Mouse (Mus musculus) telencephalon, adult 2 months (tissue): ENCODE measurements around the gene Nckap1.

ENCODE experiments used
- DNase-seq: peaks from one replicate; pipeline ENCODE4 v3.0.0-alpha.2; 2011; ENCODE audit warnings: low read depth, low spot score

The Nckap1 gene

DNA sequence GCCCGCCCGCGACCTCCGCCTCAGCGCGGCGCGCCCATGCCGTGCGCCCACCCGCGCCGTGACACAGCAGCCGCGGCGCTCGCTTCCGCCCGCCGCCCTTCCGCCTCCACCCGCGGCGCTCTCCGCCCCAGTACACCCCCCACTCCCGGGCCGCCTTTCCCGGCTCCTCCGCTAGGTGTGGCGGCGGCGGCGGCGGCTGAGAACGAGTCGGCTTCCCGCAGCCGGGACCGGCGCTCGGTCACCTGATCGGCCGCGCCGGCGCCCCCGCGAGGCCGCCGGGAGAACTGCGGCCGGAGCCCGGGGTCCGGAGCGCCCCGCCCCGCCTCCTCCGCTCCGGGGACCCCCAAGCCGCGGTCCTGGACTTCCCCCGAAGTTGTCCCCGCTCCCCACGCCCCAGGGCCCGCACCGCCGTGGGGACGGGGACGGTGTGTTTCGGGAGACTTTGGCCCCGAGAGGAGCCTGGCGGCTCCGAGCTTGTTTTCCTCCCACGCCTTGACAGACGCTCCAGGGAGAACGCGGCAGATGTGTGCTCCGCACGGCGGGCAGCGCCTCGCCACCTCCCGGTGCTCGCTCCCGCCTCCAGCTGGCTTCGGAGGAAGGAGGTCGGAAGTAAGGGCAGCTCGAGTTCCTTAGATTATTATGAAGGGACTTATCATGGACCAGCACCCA is at the start of gene Nckap1:
Gene Nckap1, minus strand, starts transcription at position 338 of the 669 bp plus-strand sequence.
- no peak for DNase-seq

DNA sequence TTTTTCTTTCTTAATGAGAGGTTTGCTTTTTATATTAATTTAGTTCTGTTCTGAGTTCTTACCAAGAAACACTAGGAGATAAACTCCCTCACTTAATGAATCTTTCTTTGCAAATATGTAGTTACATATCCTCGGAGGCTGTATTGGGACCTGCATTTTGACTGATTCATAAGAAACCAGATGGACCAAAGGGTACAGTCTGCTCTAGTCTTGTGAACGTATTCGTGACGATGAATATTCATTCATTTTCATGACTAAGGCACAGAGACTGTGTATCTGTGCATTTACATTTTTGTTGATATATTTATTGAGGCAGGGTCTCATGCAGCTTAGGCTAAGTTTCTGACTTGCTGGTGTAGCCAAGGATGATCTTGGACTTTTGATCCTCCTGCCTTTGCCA is 43.3 kb upstream of the Nckap1 start:
- DNase-seq = no peak

DNA sequence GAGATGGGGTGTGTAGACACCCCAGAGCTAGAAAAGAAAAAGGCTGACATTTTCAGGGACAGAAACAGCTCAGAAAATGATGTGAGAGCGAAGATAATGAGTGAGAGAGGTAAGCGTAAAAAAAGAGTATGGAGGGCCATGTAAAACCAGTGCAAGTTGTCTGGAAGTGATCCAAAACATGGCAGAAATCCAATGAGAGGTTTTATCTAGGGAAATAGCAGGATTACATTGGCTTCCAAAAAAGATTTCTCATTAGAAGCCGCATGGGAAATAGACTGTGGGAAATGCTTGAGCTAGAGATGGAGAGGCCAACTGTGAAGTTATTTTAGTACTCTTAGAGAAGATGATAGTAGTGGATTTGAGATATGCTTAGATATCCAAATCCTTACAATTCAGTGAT is 40.7 kb upstream of the Nckap1 start:
- no peak for DNase-seq

DNA sequence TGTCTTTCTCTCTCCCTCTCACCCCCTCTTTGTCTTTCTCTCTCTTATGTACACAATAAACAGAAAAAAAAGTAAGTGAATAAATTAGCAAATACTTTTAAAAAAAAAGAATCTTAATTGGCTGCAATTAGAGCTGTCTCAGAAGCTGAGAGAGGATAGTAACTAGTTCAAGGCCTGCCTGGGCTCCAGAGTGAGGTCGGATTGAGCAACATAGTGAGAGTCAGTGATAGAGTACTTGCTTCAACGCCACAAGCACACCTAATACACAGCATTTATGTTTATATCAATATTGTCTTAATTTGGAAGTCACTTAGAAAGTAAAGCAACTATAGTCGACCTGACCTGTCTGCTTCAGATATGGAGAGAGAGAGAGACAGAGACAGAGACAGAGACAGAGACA is 37.8 kb upstream of the Nckap1 start:
- DNase-seq = no peak

DNA sequence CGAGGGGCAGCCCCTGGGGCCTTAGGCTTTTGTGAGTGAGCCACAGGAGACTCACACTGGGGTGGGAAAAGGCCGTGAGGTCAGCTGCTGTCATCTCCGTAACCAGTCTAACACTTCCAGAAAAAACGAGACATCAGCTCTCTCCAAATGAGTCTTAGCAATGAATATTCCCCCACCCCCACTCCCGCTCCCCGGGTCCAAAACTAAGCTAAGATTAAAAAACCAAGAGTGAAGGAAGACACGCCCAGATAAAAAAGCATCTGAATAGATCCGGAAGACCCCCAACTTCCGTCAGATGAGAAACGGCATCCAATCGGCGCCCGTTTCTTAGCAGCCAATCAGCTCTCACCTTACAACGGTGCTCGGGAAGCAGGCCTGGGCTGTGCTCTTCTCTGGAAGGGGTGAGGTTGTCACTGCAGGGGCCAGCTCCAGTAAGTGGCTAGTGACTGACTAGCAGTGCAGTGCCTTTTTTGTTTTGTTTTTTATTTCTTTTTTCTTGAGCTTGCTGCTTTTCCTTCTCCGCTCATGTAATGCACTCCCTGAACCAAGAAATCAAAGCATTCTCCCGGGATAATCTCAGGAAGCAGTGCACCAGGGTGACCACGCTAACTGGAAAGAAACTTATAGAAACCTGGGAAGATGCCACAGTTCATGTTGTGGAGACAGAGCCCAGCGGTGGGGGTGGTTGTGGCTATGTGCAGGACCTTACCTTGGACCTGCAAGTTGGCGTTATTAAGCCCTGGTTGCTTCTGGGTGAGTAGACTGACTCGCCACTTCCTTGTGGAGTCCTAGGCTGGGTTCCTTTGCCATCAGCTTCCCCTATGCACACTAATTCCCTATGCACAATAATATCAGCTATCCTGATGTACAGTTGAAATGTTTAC is 35.9 kb upstream of the Nckap1 start, which contains the start of the genes Dusp19 and Nup35:
Gene Dusp19, plus strand, starts transcription at position 192 of the 884 bp plus-strand sequence.
Gene Nup35, plus strand, starts transcription at position 383 of the 884 bp plus-strand sequence.
- DNase-seq = peak; percentile 94

DNA sequence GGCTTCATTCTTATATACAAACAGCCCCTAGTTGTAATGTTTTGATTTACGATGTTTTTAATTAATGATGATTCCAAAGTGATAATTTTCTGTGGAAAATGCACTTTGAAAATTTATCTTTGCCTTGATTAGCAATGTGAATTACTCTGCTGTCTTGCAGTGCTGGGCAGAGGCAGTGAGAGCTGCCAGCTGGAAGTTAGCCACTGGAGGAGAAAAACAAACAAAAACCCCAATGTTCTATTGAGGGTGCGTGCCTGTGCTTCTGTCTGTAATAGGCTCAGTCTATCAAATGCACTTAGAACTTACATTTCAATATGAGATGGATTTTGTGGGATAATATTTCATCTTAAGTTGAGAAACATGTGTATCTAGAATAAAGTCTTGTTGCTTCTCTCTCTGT is 31.6 kb upstream of the Nckap1 start:
- DNase-seq = peak; percentile 68

DNA sequence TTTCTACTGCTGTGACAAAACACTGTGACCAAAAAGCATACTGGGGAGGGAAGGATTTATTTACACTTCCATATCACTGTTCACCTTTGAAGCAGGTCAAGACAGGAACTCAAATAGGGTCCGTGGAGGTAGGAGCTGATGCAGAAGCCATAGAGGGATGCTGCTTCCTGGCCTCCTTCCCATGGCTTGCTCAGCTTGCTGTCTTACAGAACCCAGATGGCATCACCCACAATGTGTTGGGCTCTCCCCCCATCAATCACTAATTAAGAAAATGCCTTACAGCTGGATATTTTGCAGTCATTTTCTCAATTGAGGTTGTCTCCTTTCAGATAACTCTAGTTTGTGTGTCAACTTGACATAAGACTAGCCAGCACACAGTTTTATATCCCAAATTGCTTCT is 31.1 kb upstream of the Nckap1 start:
- DNase-seq = no peak

DNA sequence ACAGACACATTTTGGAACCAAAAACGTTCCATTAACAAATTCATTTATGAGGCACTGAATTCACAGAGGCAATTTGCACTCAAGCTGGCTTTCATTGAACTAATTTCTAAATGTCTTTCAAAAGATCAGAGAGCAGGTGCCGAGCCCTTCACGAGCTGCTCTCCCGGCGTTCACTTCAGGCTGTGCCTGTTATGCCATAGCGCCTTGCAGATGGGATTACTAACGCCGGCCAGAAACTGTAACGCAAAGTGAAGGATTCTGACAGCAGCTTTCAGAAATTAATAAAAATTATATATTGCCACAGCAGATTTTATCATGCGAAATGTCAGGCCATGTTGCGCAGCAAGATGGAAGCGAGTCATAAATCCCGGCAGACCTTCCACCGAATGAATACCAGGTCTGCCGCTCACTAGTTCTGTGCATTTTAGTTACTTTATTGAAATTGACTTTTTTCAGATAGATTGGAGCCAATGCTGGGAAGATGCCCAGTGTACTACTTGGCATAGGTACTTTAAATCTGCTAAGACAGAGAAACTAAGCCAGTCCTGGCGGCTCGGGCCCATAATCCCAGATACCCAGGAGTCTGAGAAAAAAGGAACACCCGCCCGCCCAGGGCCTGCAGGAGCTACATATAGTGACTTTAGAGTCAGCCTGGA is 22.7 kb upstream of the Nckap1 start:
- no peak for DNase-seq

DNA sequence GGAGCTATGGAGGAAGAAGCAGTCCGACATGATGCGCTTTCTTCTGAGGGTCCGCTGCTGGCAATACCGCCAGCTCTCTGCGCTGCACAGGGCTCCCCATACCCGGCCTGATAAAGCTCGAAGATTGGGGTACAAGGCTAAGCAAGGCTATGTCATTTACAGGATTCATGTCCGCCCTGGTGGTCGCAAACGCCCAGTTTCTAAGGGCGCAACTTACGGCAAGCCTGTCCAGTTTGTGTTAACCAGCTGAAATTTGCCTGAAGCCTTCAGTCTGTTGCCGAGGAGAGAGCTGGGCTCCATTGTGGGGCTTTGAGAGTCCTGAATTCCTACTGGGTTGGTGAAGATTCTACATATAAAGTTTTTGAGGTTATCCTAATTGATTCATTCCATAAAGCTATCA is 21.6 kb upstream of the Nckap1 start:
- DNase-seq = no peak

DNA sequence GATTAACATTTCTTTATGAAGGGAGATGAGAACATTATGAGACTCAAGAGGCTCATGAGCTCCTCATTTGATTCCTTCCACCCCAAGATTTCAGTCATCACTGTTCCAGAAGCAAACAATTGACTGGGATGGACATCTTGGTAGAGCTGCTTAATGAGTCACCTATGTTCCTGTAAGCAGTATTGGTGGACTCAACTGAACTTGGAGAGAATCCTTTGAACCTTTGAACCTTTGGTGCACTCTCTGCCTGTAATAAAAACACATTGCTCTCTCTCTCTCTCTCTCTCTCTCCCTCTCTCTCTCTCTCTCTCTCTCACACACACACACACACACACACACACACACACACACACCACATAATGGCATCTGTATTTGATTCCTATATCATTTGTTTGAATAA is 19.4 kb upstream of the Nckap1 start:
- DNase-seq = no peak

DNA sequence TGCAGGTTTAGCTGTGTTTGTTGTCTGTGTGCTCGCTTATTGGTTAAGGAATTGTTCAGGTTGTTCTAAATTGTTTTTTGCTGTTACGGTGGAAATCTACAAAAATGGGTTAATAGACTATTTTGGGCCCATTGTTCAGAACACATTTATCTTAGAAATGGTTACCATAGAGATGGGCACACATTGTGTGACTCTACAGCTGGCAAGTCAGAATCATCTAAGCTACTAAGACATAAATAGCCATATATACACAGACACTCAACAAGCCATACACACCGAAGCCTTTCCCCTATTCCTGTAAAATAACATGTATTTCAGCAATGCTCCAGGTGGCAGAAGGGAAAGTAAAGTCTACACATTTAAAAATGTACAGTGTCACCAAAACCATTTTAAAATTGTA is 18.7 kb upstream of the Nckap1 start:
- DNase-seq = no peak

DNA sequence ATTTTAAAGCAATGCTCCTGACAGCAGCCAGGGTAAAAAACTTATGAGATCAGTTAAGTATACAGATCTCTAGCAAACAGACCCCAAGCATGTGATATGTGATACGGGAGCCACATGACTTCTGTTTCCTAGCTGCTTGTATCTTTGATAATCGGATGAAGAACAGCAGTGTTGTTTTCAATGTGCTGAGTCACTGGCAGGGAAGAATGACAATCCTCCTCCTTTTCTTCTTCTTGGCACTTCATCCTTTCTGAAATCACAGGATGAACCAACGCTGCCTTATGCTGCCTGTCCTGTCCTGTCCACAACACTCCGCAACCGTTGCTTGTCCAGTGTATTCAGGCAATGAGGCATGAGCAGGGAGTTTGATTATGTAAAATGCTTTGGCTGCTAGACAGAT is 15.8 kb upstream of the Nckap1 start:
- no peak for DNase-seq

DNA sequence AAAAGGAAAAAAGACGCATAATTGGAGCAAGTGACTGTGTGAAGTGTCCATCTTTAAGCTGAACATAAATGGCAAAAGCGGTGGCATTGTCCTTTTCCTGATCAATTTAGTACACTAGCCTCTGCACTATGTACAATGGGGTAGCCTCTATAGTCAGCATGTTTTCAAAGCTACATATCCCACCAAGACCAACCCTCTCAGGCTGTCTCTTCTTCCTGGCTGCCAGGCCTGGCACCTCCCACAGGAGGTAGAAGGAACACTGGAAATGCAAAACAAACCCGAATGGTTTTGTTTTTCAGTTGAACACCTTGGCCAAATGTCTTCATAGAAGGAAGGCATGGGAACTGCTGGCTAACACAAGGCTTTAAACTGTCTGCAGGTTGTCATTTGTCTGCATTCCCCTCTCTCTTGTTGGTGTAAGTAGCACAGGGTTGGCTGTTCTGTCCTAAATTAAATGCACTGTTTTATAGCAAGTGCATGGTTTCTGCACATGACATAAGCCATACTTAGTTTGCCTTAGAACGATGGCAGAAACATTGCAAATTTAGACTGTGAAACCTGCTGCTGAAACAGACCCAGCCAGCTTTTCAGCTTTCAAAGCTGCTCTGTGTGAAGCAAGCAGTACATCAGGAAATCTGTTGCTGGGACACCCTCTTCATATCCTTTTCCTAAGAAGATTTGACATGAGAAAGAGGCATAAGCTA is 13.2 kb upstream of the Nckap1 start:
- peak; percentile 88 for DNase-seq

DNA sequence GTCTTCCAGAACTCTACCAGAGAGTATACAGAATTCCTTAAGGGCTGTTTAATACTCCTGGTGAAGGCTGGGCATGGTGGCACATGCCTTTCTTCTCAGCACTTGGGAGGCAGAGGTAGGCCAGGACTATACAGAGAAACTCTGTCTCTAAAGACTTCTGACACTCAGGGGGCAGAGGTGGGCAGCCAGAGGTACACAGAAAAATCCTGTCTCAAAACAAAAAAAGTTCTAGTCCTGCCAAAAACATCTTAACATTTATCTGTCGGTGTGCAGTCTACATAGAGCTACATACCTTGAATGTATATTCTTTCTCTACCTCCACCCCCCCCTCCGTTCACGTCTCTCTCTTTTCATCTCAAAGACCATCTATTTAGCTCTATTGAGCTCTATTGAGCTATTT is 1.2 kb upstream of the Nckap1 start:
- no peak for DNase-seq

DNA sequence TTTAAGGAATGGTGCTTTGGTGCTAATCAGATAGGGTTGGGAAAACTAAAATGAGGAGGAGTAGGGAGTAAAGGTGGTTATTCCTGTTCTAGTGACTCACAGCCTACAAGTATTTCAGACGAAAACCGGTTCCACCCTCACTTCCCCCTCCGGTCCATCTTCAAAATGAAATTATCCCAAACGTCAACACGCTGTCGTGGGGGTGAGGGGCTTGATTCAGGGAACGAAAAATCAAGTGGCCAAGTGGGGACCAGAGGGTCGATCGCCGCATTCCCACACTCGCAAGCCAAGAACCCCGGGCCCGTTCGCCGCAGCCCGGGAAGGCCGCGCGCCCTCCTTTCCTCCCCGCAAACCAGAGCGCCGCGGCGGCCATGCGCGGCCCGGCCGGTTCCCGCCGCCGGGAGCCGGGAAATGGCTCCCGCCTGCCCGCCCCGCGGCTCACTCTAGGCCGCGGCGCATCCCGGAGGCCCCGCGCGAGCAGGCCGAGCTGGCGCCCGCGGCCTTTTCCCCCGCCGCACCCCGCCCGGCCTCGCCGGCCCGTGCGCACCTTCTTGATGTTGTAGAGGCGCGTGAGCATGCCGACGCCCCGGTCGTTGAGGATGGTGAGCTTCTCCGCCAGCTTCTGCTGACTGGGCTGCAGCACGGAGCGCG is 744 bp downstream of the Nckap1 start:
- no peak for DNase-seq

DNA sequence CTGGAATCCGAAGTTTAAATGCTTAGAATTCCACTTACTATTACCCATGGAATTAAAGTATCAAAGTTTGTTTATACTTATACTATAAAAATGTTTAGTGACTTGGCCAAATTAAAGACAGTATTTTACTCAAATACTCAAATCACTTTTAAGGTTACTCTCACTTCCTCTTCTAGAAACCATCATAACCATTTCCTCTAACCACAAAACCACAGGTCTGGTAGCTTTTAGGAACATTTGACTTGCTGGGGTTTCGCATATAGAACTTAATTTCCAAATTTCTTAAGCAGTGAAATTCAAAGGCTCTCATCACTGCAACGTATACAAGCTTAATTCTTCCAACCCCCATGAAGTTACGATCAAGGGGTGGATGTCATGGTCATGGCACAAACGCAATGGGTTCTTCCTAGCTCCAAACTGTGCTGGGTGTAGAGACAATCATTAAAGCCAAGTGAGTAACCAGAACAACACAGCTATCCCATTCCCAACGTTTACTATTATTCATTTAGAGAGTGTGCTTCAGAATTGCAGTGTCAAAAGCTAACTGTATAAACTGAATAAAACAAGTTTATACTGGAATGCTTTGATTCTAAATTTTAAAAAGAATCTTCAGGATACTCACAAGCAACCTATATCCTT is 1.8 kb downstream of the Nckap1 start:
- no peak for DNase-seq

DNA sequence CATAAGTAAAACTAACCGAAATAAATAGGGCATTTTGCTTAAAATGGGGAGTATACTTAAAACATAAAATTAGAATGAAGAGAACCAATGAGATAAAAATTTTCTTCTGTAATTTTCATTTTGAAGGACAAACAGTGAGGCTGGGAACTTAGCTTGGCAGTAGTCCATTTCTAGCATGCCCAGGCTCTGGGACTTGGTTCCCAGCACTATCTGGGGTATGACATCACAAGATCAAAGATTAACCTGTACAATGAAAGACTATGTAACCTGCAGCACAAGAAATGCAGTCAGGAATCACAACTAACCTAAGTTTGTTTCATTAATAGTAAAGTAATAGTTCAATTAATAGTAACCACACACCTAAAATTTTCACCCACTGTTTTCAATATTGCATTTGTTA is 3.9 kb downstream of the Nckap1 start:
- no peak for DNase-seq

DNA sequence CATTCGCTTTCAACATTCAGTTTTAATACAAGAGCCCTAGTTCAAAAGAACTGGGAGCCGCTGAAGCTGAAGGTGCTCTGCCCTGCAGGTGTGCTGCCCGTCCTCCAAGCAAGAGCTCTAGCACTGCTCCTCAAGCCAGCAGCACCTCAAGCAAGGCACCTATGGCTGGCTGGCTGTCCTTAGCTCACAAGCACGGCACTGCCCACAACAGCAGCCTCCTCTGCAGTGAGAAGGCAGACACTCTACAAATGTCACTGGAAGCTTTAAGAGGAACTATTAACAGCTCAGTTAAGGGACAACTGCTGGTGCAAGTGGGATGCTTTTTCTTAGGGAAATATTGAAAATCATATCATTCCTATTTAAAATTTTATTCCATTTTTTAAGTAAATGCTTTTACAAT is 10.5 kb downstream of the Nckap1 start:
- DNase-seq = no peak

DNA sequence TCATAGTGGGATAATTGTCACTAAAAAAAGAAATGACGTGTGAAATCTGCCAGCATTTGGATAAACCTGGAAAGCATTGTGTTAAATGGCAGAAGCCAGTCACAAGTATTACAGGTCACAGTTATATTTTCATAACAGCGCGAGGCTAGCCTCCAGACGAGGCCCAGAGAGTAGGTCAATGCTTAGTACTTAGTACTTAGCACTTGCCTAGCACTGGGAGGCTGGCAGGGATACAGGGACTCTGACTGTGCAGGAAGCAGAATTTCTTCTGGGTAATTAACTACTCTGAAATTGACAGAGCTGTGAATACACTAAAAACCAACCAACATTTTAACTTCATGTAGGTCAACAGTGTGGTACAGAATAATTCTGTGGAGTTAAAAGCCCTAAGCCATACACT is 13.8 kb downstream of the Nckap1 start:
- DNase-seq = no peak

DNA sequence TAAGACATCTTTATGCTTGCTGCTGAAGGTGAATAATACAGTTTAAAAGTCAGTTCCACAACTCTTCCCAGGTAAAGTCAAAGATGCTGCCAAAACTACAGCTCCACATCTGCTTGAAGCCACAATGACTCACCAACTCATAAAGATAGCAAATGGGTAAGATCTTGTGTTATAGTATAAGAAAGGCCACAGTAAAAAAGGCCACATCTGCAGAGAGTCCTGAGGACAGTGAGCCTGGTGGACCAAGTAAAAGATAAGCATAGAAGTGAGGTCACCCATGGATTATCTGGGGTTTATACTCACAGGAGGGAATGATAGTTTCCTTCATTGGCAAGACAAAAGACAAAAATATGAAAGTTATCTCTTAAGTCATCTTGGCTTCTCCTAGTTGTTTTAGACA is 18.9 kb downstream of the Nckap1 start:
- no peak for DNase-seq

DNA sequence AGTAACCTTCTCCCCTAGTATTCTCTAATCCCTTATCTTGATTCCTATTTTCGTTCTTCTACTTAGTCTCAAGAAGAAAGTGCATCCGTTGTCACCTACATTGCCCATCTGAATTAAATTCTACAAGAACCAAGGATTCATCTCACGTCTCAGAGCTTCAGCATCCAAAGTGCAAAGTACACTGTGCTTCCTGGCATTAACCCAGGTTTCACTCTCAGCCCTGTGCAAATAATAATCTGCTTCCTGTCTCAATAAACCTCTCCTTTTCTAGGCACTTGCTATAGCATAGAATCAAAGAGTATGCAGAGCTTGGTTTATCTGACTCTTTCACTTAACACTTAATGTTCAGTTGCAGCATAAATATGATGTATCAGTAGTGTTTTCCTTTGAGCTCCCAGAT is 19.7 kb downstream of the Nckap1 start:
- DNase-seq = no peak
